Mouse (Mus musculus): ENCODE data around the gene Nt5c3b. TPM values are rescaled to one million over a fixed set of nuclear protein-coding genes. Genes with fewer than 3 reads are reported as not detected.

The Nt5c3b gene
- polyA plus RNA-seq, 1 experiment from 2014 or later, result 121 TPM

DNA sequence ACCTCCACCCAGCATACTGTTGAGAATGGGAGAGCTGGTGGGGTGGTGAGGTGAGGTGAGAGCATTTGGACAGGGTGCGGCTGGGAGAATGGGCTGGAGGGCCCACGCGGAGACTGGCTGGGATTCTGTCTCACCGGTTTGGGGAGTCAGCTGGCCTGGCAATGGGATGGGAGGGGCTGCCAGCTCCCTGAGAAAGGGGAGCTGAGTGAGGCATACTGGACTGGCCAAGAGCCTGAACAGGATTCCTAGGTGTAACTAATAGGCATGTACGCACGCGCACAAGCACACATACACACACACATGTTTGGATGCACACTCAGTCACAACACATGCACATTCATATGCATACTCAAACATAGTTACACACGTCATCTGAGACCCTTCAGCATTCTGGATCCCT, 35.3 kb downstream of the Nt5c3b start:
- ATAC-seq (replicated peaks; ENCODE audit: low FRiP score), result no peak
- Histone ChIP-seq H3K9ac (no peak overlapping the region), H3K9me3 (replicated peaks) (no peaks in the 10 kb centered on the region), H3K27ac (no peak overlapping the region), H3K36me3 (peaks cover 31% of the 10 kb centered on the region), H3K27me3 (no peaks in the 10 kb centered on the region), H3K4me3 (replicated peaks) (no peak overlapping the region), H3K4me2 (no peak overlapping the region), H3K4me1 (peaks cover 42% of the 10 kb centered on the region)
- WGBS, result 80% methylated on average over 8 of the region's 8 CpGs

DNA sequence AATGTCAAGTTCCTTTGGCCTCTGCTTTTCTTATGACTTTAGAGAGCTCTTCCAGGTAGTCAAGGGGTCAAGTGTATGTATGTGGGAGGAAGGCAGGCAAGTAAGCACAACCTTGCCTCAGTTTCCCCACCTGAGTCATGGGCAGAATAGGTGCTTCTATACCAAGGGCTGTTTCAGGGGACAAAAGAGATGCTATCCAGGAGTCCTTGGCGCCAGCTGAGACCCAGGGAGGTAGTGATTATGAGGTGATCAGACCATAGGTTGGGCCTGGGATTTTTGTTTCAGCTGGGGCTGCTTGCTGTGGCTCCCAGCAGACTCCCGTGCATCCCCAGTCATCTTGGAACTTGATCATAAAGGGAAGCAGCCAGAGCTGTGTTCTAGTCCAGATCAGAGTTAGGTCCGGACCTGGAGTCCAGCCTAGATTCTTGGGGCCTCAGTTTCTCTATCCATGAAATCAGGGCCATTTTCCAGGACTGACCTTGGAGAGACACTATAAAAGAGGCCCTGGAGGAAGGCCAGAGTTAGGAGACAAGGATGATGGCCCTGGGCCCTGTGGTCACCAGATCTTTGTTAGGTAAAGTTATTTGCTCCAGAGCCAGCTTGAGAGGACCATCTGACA, 37.0 kb downstream of the Nt5c3b start:
- peaks cover 31% of the 10 kb centered on the region for H3K4me1 ChIP-seq
- H3K27me3 ChIP-seq, result no peaks in the 10 kb centered on the region
- no peak for ATAC-seq (replicated peaks; ENCODE audit: low FRiP score)
- H3K9me3 ChIP-seq (replicated peaks), result no peaks in the 10 kb centered on the region
- H3K4me2 ChIP-seq, result no peak overlapping the region
- 94% methylated on average over 3 of the region's 3 CpGs for WGBS
- H3K4me3 ChIP-seq (replicated peaks), result no peak overlapping the region
- H3K9ac ChIP-seq, result no peak overlapping the region
- H3K27ac ChIP-seq, result no peak overlapping the region
- H3K36me3 ChIP-seq, result peaks cover 14% of the 10 kb centered on the region

DNA sequence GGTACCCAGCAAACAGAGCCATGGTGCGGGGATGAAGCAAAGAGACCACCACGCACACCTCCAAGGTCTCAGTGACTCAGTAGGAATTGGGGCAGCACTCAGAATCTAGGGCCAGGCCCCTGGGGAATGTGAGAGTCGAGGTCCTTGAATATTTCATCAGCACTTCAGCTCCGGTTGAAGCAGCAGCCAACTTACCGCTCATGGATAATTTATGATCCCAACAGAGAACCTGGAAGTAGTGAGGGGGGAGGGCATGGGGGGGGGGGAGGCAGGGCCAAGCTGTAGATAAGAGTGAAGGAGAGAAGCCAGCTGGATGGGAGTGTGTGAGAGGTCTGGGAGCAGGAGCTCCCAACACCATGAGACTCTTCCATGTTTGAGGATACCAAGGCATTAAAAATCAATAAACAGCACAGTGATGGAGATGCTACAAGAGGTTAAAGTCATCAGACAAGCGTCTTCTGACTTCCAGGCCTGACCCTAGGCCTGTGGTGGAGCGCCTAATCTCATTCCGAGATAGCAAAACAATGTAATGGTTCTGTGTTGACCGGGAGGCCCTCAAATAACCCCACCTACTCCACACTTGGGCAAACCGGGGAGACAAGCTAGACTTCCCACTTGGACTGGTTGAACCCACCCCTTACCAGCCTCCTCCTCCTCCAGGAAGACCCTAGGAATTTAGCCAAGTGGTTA, 38.0 kb downstream of the Nt5c3b start:
- Histone ChIP-seq H3K27ac (no peak overlapping the region), H3K36me3 (peaks cover 5% of the 10 kb centered on the region), H3K4me1 (peaks cover 37% of the 10 kb centered on the region), H3K4me2 (no peak overlapping the region), H3K9me3 (replicated peaks) (no peaks in the 10 kb centered on the region), H3K27me3 (no peaks in the 10 kb centered on the region), H3K4me3 (replicated peaks) (no peak overlapping the region), H3K9ac (no peak overlapping the region)
- WGBS, result 44% methylated on average over 10 of the region's 10 CpGs
- no peak for ATAC-seq (replicated peaks; ENCODE audit: low FRiP score)

DNA sequence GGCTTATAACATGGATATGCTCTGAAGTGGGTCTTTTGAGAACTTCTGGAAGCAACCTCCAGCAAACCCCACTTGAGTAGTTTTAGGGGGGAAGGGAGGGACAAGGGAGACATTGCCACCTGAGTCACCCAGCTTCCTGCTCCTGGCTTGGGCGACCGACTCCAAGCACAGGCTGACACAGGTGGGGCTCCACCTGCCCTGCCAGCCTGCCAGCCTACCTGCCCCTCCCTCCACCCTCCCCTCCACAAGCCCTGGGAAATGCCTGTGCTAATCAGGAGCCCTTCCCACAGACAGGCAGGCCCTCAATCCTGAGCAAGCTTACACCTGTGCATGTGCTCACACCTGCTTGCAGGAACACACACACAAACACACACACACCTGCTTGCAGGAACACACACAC, 38.9 kb downstream of the Nt5c3b start:
- WGBS, result 66% methylated on average over 2 of the region's 2 CpGs

DNA sequence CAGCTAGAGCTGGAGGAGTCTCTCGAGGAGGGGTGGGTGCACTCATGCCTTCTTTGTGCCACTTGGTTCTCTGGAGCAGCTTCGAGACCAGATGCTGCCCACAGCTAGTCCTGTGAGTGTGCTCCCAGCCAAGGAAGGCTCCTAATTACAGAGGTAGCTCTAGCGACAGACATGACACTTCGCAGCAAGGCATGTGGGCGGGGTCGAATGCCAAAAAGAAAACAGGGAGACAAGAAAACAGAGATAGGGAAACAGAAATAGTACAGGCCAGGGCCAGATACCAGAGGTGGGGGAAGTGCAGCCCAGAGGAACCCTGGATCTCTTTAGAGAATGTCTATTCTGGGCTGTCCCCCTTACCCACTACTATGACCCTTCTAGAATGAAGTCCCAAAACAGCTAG, 39.4 kb downstream of the Nt5c3b start:
- WGBS, result 26% methylated on average over 6 of the region's 6 CpGs
- no peaks in the 10 kb centered on the region for H3K36me3 ChIP-seq
- H3K9ac ChIP-seq, result no peak overlapping the region
- no peak for ATAC-seq (replicated peaks; ENCODE audit: low FRiP score)
- no peak overlapping the region for H3K4me3 ChIP-seq (replicated peaks)
- no peak overlapping the region for H3K27ac ChIP-seq
- H3K4me2 ChIP-seq, result peak overlapping the region; percentile 8; the same call in 1 of the 2 replicates
- peaks cover 39% of the 10 kb centered on the region for H3K4me1 ChIP-seq
- no peaks in the 10 kb centered on the region for H3K27me3 ChIP-seq
- no peaks in the 10 kb centered on the region for H3K9me3 ChIP-seq (replicated peaks)

More for the DNA sequence above, 38.9 kb downstream of the Nt5c3b start:
- Histone ChIP-seq H3K4me1 (peaks cover 39% of the 10 kb centered on the region), H3K9me3 (replicated peaks) (no peaks in the 10 kb centered on the region), H3K4me2 (no peak overlapping the region), H3K4me3 (replicated peaks) (no peak overlapping the region), H3K27me3 (no peaks in the 10 kb centered on the region), H3K36me3 (no peaks in the 10 kb centered on the region), H3K9ac (no peak overlapping the region), H3K27ac (no peak overlapping the region; the same call in 1 of the 2 replicates)
- ATAC-seq (replicated peaks; ENCODE audit: low FRiP score), result no peak

DNA sequence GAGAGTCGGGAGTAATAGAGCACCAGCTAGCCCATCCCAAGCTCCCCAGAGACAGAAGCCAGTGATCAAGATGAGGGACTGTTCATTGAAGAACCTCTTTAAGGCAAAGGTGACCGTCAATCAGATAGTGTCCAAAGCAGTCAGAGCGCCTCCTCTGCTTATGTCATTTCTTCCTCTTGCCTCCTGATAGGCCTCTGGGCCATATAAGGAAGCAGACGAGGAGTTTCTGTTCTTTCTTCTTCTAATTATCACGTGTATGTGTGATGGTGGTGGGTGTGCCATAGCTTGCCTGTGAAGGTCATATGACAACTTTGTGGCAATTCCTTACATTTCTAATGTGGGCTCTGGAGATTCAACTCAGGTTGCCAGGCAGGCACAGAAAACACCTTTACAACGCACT, 40.8 kb downstream of the Nt5c3b start:
- ATAC-seq (replicated peaks; ENCODE audit: low FRiP score), result no peak
- no peaks in the 10 kb centered on the region for H3K27me3 ChIP-seq
- 67% methylated on average over 6 of the region's 6 CpGs for WGBS

DNA sequence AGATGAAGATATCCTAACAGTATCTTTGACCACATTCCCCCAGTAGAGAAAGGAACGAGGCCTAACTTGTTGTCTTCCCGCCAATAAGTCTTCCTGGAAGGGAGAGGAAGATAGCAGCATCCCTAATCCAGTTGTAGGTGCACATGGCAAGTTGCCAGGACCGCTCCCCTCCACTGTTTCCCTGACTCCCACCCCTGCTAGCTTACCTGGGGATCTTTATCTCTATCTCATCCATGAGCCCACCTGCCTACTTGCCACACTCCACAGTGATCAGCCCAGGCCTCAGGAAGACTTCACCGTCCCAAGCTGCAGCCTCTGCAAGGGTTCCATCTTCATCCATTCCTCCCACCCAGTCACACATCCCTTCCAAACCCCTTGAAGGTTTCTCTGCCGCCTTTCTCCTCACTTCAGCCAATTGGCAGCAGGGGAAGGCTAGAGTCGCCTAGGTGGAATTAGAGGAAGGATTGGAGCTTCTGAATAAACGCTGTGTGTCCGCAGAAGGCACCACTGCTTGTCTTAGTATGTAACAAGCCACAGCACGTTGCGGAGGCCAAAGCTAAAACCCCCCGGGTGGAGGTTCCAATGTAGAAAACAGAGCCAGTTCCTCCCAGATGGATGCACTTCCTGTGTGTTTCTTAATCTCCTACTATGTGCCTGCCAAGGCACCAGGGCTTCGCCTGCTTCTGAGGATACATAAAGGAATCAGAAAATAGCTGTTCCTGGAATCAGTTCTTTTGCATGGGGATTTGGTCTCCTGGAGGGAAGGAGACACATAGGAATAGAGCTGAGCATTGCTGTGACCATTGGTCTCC, 41.7 kb downstream of the Nt5c3b start:
- WGBS, result 76% methylated on average over 12 of the region's 12 CpGs
- Histone ChIP-seq H3K9me3 (replicated peaks) (no peaks in the 10 kb centered on the region), H3K4me3 (replicated peaks) (no peak overlapping the region), H3K27me3 (no peaks in the 10 kb centered on the region), H3K4me2 (no peak overlapping the region), H3K9ac (no peak overlapping the region), H3K4me1 (peaks cover 62% of the 10 kb centered on the region), H3K36me3 (no peaks in the 10 kb centered on the region), H3K27ac (no peak overlapping the region)
- no peak for ATAC-seq (replicated peaks; ENCODE audit: low FRiP score)

More for the DNA sequence above, 40.8 kb downstream of the Nt5c3b start:
- H3K4me1 ChIP-seq, result peaks cover 53% of the 10 kb centered on the region
- no peak overlapping the region for H3K27ac ChIP-seq
- no peak overlapping the region for H3K4me2 ChIP-seq
- H3K36me3 ChIP-seq, result no peaks in the 10 kb centered on the region
- H3K4me3 ChIP-seq (replicated peaks), result no peak overlapping the region
- H3K9me3 ChIP-seq (replicated peaks), result no peaks in the 10 kb centered on the region
- no peak overlapping the region for H3K9ac ChIP-seq

DNA sequence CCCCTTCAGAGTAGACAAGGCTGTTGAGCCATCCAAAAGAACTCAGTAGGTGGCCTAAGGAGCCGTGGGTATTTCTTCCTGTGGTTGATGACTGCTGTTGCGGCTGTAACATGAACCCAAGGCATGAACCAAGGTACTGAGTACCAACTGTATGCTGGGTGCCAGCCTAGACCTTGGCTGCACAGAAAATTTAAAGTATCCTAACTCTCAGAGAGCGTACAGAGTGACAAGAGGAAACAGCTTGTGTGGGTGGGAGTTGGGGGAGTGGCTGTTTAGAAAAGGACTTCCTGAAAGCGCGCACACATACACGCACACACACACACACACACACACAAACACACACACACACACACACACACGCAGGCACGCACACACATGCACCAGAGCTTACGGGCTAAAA, 42.3 kb downstream of the Nt5c3b start:
- WGBS, result 78% methylated on average over 9 of the region's 9 CpGs
- H3K4me3 ChIP-seq (replicated peaks), result no peak overlapping the region
- no peak overlapping the region for H3K9ac ChIP-seq
- no peaks in the 10 kb centered on the region for H3K27me3 ChIP-seq
- H3K27ac ChIP-seq, result peak overlapping the region; percentile 28; the same call in 1 of the 2 replicates
- no peak overlapping the region for H3K4me2 ChIP-seq
- no peak for ATAC-seq (replicated peaks; ENCODE audit: low FRiP score)
- H3K36me3 ChIP-seq, result no peaks in the 10 kb centered on the region
- H3K9me3 ChIP-seq (replicated peaks), result no peaks in the 10 kb centered on the region
- H3K4me1 ChIP-seq, result peaks cover 66% of the 10 kb centered on the region

DNA sequence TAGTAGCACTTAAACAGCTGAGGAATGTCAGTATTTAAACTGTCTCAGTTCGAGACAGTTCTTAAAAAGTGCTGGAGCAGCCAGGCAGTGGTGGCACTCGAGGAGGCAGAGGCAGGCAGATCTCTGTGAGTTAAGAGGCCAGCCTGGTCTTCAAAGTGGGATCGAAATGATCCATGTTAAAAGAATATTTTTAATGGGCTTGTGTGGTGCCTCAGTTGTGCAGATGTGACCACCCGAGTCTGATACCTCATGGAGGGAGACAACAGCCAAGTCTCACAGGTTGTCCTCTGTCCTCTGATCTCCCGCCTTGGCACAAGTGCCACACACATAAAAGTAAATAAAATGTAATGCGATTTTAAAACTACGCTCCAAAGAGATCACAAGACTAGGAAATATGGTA, 43.1 kb downstream of the Nt5c3b start:
- no peaks in the 10 kb centered on the region for H3K27me3 ChIP-seq
- H3K27ac ChIP-seq, result 0 out of 2 replicates have a peak overlapping the region, but pooled peaks have one; percentile 23
- H3K9me3 ChIP-seq (replicated peaks), result no peaks in the 10 kb centered on the region
- no peak overlapping the region for H3K9ac ChIP-seq
- no peak for ATAC-seq (replicated peaks; ENCODE audit: low FRiP score)
- no peak overlapping the region; the same call in 1 of the 2 replicates for H3K4me3 ChIP-seq (replicated peaks)
- H3K4me1 ChIP-seq, result peaks cover 66% of the 10 kb centered on the region
- 91% methylated on average over 7 of the region's 7 CpGs for WGBS
- no peak overlapping the region; the same call in 1 of the 2 replicates for H3K4me2 ChIP-seq
- no peaks in the 10 kb centered on the region for H3K36me3 ChIP-seq

DNA sequence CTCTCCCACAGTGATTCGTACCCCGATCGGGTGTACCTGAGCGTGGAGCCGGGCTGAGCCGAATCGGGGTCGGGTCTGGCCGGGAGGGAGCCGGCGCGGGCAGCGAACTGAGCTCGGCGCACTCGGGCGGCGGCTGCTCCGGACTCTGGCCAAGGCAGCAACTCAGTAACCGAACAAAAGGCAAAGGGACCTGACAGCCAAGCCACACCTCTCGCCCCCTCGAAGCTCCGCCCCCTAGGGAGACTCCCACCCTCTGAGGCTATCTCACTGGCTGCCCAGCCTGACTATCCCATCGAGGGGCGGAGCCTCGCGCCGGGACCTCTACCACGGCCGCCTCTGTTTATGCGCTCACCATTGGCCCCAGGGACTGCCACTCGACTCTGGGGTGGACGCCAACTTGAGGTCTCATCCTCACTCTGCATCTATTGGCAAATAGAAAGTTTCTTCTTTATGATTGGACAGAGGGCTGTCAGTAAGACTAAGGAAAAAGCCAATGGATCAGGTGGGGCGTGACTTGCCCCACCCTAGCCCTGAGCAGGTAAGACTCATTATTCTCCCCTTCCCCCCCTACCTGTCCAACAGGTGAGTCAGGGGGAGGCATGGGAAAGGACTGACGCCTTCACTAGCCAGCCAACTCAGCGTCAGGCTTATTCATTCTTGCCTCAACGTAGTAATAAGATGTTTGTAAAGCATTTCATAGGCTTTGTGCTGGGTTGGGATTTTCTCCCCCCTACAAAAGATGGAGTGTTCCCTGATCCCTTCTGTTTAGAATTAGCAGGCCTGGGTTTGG, 43.8 kb downstream of the Nt5c3b start, which contains the start of gene Jup:
Gene Jup (minus strand): TSS at position 164 of the 790 bp plus-strand sequence.
- Histone ChIP-seq H3K4me2 (peak within 1 kb of the TSS; percentile 70), H3K4me1 (peaks cover 66% of the 10 kb centered on the region), H3K27ac (peak within 1 kb of the TSS; percentile 94), H3K9me3 (replicated peaks) (no peaks in the 10 kb centered on the region), H3K4me3 (replicated peaks) (peak within 1 kb of the TSS; percentile 74), H3K9ac (peak within 1 kb of the TSS; percentile 73), H3K36me3 (no peaks in the 10 kb centered on the region), H3K27me3 (no peaks in the 10 kb centered on the region)
- ATAC-seq (replicated peaks; ENCODE audit: low FRiP score), result peak; percentile 97
- 2% methylated on average over 37 of the region's 37 CpGs for WGBS

DNA sequence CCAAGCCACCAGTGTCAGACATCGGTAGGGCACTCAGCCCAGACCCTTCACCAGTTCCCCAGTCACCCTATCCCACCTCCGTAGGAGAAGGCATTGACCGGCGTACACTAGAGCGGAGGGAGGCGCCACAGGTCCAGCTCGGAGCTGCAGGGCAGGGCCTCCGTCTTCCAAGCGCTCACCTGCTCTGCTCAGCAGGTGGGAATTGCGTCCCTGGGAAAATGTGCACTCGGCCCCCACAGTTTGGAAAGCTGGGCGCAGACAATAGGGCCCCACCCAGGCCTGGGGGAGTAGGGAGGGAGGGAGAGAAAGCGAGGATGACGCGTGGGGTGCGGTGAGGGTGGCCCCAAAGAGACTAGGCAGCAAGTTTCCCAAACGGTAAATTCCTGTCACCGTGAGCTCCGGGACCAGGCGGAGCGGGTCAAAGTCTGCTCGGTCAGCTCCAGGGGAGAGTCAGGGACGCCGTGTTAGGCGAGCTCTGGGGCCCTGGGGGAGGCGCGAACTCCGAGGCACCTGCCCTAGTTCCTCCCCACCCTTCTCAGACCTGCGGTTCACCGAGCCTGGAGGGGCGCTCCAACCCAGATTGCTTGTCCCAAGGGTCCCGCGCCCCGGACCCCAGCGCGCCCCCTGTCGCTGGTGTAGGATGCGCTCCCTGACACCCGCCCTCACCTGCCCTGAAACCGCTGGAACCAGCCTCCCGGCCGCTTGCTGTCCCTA, 44.6 kb downstream of the Nt5c3b start:
- Histone ChIP-seq H3K4me2 (peak overlapping the region; percentile 70), H3K4me1 (peaks cover 66% of the 10 kb centered on the region), H3K9ac (peak overlapping the region; percentile 73), H3K36me3 (no peaks in the 10 kb centered on the region), H3K4me3 (replicated peaks) (peak overlapping the region; percentile 74), H3K27ac (peak overlapping the region; percentile 94), H3K9me3 (replicated peaks) (no peaks in the 10 kb centered on the region), H3K27me3 (no peaks in the 10 kb centered on the region)
- ATAC-seq (replicated peaks; ENCODE audit: low FRiP score), result peak; percentile 38
- 1% methylated on average over 42 of the region's 42 CpGs for WGBS

Measured in kidney, embryonic 15.5 days (tissue).